Mouse (Mus musculus) layer of hippocampus, postnatal 14 days (tissue): ENCODE data around the gene Plekho1. TPM values are rescaled to one million over a fixed set of nuclear protein-coding genes. Genes with fewer than 3 reads are reported as not detected.
A peak's percentile ranks its signal among the peaks of the same experiment; 100 is the strongest.
"Not testable (repeated sequence)": the region's sequence is repeated elsewhere in the genome, so short reads cannot be mapped to it uniquely, and the experiment has no call there.

Source experiments
- DNase-seq, 2 experiments: peaks; one replicate each; pipeline ENCODE4 v3.0.0; 2021 to 2022; ENCODE audit warnings: low spot score in 2 of 2, mixed read lengths in 1 of 2
- total RNA-seq, 2 experiments: library from RNA; stranded (reverse); gene quantifications; 2 replicates each; pipeline ENCODE4 v1.2.3; 2021

Plekho1 gene
- total RNA-seq, 2 experiments from 2014 or later, result 43.7 to 44.5 TPM

DNA sequence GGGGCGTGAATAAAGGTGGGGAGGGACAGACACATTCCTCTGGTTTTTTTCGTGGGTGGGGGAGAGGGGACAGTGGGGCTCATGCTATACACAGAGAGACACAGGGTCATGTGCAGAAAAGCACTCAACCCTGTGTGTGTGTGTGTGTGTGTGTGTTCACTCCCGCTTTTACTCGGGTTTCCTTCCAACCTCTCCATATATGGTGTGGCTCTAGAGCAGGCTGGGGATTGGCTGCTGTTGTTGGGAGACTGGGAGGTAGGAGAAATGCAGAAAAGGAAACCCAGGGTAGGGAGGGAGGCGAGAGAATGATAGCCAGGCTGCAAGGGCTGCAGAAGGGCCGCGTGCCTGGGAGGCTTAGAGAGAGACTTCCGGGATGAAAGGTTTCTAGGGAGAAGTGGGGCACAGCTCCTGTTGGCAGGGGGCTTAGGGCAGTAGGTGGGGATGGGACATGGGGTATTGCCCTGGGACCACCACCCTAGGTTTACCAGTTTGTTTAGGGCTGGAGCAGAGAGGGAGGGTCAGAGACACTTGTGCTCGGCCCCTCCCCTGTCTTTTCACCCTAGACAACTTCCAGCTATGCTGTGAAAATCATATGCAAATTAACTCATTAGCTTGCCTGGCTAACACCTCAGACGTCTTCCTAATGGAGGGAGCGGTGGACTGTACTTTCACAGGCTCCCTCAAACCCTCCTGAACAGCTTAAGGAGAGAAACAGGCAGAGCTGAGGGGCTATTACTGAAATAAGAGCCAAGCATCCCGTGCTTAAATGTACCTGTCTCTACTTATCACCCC lies 10.4 kb downstream of the Plekho1 start:
- peak; percentile 66 to 71 for DNase-seq

DNA sequence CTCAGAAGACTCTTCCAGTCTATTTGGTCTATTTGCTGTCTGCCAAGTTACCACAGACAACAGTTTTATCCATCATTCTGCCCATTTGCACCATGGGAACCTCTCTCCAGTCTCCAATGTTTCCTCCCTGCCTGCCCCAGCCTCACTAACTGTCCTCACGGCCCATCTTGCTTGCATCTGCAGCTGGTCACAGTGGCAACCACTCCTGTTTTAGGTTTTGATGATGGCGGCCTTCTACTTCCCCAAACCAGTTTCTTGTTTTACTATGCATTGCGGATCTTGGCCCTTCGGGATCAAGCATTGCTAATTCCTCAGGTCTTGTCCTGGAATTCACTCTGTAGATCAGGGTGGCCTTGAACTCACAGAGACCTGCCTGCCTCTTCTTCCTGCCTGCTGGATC lies 13.7 kb downstream of the Plekho1 start:
- DNase-seq, result no peak

DNA sequence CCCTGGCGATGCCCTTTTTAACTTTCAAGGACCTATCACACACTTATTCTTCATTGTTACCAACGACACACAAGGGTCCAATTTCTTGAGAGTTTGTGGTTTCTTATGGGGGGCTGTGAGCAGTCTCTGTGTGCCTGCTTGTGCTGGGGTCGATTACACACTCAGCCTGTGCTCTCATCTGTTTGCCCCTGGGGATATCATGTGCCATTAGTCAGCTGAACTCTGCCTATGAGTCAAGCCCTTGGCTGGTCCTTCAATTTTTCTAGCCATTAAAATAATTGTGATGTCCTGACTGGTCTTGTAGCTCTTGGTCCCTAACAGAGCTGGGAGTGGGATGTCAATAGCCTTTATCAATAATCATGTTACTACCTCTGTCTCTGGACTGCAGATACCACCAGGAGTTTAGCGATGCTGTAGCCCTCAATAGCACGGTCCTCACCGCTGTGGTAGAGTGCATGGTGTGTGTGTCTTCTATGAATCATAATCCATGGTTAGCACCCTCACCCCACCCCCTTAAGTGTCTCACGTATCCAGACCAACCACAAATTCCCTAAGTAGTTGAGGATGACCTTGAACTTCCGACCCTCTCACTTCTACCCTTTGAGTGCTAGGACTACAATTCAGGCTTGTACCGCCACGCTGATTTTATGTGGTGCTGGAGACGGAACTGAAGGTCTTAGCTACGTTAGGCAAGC lies 15.4 kb downstream of the Plekho1 start:
- DNase-seq, result no peak

DNA sequence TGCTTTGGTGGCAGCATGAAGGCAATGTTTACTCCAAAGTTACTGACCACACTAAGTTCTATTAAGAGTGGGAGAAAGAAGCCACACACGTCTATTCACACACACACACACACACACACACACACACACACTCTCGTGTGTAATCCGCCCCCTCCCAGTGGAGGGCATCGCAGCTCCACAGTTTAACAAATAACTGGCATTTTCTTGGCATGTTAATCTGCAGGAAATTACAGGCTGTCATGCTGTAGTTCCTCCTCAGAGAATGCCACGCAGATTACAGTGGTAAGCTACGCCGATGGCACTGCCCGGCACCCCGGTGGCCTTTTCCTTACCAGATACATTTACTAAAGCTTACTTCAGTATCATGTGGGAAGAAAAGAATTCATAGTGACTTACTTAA lies 17.5 kb downstream of the Plekho1 start:
- no peak for DNase-seq

DNA sequence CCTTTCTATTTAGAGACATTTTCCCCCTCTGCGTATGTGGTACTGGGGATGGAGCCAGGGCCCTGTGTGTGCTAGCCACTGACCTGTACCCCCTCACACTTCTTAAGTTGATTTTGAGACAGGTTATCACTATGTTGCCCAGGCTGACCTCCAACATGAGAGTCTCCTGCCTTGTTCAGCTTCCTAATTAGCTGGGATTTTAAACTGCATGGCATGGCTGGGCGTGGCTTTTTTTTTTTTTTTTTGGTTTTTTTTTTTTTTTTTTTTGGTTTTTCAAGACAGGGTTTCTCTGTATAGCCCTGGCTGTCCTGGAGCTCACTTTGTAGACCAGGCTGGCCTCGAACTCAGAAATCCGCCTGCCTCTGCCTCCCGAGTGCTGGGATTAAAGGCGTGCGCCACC lies 18.2 kb downstream of the Plekho1 start:
- not testable (repeated sequence) for DNase-seq

DNA sequence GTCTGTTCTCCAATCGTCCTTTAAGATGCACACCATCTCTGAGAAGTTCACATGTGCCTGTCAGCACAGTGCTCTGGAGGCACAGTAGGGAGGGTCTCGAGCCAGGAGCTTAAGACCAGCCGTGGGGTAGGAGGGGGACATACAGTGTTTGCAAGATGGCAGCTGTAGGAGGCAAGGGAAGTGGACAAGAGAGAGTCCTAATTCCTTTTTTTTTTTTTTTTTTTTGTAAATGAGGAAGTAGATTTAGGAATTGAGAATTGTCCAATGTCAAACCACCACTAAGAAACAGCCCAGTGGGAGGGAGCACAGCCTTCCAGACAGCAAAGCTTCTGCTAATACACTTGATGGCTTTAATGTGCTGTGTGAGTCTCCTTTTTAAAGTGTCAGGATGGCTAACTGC lies 18.7 kb downstream of the Plekho1 start:
- DNase-seq, result no peak

DNA sequence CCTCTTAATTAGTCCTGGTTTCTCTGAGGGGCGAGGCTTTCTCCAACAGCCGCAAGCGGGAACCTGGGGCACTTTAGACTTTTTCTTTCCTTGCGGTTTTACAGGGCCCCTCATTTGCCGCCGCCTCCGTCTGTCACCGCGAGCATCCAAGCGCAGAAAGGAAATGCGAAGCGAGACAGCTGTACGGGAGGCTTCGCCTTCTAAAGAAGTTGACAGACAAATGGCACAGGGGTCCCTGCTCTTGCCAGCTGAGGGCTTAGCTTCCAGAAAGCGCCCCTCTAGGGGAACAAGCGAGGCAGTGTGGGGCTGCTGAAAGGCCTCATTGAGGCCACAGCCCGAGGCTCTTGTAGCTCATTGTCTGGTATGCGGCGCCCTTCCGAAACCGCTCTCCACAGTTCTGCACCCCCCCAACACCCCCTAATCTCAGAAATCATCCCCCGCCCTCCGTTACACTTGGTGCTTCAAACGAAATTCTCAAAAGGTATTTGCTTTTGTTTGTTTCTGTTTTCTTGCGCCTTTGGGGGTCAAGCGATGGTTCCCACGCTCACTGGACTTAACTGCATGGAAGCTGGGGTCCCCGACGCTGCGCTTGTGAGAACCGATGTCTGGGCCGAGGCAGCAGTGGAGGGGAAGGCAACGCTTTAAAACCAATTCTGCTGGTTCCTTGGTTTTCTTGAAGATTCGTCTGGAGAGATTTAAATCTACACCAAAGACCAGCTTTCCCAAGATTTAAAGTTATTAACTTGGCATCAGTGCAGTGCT lies 22.7 kb downstream of the Plekho1 start:
- DNase-seq, result peak in 1 of 2 experiments; percentile 65

DNA sequence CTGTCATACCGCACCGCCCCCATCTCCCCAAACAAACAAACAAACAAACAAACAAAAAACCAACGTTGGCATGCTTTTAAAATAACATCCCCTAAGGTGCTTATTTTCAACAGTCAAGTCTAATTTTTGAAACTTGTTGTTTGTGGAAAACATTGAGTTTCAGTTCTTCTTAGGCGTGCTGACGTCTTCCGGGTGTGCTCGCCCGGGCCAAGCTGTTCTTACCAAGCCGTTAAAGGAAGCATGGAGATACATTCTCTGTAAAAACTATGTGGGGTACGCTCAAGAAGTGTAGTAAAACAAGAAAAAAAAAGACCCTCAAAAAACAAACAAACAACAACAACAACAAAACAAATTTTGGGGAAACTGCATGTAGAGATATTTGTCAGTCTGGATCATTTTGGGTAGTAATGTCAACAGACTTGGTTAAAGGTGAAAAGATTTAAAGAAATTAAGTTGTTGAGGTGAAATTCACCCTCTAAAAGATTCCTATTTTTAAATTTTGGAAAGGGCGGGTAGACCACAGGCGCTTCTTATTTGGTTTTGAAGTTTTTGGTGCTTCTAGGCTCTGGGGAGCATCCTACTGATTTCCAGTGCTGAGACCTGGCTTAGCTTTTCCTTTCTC lies 23.4 kb downstream of the Plekho1 start:
- DNase-seq, result no peak

DNA sequence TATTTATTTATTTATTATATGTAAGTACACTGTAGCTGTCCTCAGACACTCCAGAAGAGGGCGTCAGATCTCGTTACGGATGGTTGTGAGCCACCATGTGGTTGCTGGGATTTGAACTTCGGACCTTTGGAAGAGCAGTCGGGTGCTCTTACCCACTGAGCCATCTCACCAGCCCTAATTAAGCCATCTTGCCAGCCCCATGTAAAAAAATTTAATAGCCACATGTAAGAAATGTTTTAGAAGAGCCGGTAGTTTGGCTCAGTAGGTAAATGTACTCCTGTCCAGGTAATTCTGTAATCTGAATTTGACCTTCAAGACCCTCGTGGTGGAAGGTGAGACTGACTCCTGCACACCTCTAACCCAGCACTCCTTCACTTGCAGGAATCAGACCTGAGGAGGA lies 25.1 kb downstream of the Plekho1 start:
- not testable (repeated sequence) for DNase-seq

DNA sequence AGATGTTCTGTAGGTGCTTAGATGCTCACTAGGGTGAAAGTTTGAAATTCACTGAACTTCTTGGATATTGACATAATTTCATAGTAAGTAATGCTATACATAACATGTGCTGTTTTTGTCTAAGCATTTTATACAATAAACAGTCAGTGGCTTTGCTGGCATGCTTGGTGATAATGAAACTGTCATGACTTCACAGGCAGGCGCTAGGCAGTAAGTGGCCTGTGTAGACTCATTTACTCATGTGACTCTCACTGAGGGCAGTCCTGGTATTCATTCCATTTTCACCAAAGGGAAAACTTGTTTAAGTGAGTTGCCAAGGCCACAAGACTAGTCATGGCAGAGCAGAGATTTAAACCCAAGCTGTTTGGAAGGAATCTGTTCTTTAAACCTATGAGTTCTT lies 26.5 kb downstream of the Plekho1 start:
- no peak for DNase-seq

DNA sequence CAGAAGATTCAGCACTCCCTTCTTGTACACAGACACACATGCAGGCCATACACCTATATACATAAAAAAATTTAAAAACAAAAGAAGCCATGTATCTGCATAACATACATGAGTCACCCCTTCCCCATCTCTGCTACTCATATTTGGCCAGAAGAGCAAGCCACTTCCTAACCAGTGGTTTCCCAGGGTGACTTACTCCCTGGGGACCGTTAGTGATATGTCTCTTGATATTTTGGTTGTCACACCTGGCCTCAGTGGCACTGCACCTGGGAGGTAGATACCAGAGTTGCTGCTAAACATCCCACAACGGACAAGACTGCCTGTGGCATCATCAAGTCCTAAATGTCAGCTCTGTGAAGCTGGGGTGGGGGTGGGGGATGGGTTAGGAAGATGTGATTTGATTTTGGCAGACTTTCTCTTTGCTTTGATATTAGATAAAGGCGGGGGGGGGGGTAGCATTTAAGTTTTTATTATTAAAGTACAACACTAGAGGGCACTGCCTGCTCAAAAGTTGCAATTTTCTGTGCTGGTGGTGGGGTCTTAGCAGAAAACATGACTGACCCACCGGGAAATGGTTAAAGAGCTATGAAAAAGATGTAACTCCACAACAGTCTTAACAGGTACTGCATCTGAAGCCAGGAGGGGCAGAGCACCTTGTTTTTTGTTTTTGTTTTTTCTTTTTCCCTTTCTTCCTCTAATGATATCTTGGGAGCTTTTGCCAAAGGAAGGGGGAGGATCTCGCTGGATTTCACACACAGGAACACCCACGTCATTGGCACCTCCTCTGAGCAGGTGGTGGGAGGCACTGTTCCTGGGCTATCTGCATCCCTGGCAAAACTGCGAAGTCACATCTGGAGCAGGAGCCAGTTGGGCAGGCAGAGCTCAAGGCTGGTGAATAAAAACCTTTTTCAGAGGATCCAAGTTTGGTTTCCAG lies 30.0 kb downstream of the Plekho1 start:
- DNase-seq, result peak in 1 of 2 experiments; percentile 58

DNA sequence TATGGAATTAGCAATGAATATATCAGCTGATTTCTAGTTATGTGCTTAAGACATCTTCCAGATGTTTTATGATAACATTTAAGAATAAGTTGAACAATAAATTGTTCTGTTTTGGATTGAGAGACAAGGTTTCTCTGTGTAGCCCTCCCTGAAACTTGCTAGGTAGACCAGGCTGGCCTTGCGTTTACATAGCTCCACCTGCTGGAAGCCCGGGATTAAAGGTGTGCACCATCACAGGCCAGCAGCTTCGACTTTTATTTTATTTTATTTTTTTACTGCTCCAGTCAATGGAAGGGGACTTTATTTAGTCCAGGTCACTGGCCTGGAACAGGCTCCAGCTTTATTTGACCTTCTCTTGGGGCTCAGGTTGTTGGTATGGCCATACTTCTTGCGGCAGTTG lies 32.1 kb downstream of the Plekho1 start:
- no peak for DNase-seq

DNA sequence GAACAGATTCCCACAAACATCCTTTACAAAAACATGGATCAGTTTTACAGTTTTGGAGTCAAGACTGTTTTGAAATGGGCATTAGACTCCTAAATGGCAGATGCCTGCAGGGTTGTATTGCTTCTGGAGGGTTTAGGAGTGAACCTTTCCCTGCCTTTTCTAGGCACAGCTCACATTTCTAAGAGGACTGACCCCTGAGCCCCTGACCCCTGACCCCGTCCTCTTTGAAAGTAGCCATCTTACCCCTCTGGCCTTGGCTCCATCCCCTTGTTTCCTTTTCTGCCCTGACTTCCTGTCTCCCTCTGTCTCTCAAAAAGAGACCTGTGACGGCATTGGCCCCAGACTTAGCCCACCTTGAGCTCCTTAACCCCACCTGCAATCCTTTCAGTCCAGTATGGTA lies 32.6 kb downstream of the Plekho1 start:
- no peak for DNase-seq

DNA sequence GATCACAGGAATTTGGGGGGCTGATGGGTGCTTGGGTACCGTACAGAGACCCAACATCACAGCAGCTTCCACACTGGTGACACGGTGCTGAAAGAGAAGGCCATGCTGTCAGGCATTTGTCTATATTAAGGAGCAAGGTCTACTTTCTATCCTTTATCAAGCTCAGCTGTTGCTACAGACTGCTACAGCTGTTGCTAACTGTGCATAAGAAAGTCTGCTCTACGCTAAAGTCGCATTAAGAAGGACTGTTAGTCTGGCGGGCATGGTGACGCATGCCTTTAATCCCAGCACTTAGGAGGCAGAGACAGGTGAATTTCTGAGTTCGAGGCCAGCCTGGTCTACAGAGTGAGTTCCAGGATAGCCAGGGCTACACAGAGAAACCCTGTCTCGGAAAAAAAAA lies 33.6 kb downstream of the Plekho1 start:
- DNase-seq, result not testable (repeated sequence)

DNA sequence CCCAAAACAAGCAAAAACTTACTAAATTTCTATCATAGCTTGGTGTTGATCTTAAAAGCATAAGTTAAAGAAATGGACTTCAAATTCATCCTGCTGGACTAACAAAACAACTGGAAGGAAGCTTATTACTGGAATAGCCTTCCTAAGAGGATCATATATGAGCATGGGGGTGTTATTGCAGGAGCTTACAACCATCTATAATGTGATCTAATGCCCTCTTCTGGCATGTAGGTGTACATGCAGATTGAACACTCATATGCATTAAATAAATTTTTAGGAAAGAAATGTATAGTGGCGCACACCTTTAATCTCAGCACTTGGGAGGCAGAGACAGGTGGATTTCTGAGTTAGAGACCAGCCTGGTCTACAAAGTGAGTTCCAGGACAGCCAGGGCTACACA lies 36.0 kb downstream of the Plekho1 start:
- DNase-seq, result no peak

DNA sequence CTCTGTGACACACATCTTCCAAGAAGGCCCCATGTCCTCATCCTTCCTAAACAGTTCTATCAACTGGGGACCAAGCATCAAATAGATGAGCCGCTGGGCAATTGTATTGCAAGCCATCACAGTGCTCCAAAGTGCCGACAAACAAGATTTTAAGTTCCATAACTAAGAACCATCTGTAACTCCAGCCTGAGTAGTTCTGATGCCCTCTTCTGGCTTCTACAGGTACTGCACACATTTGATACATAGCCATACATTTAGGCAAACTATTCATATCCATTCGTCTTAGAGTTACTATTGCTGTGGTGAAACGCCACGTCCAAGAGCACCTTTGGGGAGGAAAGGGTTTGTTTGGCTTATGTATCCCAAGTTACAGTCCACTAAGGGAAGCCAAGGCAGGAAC lies 36.7 kb downstream of the Plekho1 start:
- no peak for DNase-seq

DNA sequence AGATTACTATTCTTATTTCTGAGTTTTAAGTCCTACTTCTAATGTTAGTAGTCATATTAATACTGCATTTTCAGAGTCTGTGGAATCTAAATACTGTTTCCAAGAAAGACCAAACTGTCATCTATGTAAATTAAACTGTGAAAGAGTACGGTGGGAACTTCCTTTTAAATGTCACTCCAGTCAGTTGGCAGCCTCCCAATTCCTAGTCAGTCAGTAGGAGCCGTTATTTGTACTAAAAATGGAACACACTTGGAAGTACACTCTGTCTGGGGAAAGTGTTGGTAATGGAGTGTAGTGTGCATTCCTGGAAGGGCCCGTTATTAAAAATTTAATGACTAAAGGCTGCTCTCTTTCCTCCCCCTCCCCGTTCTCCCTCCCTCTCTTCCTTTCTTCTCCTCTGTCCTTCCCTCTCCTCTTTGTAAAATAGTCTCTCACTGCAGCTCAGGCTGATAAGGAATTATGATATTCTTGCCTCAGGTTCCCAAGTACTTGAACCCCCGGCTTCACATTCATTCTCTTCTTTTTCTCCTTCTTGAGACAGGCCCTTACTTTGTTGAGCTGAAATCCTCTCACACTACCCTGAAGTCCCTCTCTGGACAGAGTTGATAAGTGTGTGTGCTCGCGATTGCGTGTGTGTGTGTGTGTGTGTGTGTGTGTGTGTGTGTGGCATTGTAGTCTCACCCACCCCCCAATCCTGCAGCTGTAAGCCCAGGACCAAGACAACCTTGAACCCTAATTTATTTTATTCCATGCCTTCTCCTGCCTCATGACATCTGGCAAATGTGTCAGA lies 38.2 kb downstream of the Plekho1 start:
- peak in 1 of 2 experiments; percentile 79 for DNase-seq

DNA sequence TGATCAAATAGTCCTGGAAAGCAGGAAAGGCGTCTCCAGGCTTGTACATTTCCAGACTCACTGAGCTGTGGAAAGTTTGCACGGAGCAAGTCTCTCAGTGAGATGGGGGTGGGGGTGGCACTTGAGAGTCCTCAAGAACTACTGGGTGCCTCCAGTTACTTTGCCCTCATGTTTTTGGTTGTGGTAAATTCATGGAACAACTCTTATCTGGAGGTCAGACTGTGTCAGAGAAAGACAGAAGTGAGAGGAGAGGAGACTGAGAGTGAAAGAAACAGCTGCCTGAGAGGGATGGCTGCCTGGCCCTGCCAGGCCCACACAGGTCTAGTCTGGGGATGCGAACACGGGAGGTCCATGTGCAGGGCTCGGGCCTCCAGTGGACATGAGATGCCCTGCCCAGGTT lies 40.5 kb downstream of the Plekho1 start:
- DNase-seq, result no peak

DNA sequence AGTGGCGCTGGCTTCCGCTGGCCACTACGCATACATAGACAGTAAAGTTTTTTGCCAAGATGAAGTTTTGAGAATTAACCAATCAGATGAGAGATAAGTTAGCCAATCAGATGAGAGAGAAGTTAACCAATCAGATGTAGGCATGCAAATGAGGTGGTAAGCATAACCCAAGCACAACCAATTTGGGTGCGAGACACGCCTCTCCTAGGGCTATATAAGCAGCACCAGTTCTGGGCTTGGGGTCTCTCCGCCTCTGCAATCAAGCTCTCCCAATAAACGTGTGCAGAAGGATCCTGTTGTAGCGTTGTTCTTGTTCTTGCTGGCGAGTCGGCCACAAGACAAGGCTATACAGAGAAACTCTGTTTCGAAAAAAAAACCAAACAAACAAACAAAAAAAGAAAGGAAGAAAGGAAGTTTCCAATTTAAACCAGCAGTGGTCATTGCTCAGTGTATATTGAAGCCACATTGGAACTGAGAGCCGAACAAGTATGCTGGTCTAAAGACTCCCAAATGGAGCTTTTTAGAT lies 41.1 kb downstream of the Plekho1 start:
- not testable (repeated sequence) for DNase-seq
